Mouse (Mus musculus) testis, adult 2 months (tissue): ENCODE data around the gene Rgsl1.

Experiments
- CTCF ChIP-seq: fragments of 200-500 bp; IDR thresholded peaks from 2 replicates; pipeline ENCODE4 v1.5.1; 2012; ENCODE audit warnings: low read depth, mild to moderate bottlenecking, inconsistent platforms, low read length, moderate library complexity; ENCODE audit not compliant: control insufficient read depth, insufficient read depth, insufficient replicate concordance
- POLR2A ChIP-seq: fragments of 200-500 bp; IDR thresholded peaks from 2 replicates; pipeline ENCODE4 v1.6.1; 2012; ENCODE audit warnings: low read depth, mild to moderate bottlenecking, inconsistent platforms, low read length, moderate library complexity; ENCODE audit not compliant: control insufficient read depth

DNA sequence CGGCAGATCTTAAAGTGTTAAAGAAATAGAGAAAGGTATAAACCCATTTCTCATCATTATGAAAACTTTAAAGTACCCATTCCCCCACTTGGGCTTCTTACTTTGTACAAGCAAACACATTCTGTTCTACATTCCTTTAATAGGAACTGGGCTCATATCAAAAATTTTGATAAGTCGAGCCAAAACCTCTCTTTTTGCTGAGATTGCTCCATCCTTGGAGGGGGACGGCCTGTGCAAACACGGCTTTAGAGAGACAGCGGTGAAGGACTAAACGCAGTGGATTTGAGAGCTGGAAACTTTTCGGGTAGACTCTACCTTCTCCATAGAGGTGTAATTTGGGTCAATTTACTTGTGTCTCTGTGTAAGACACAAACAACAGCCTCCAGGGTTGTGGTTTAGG, 41.3 kb downstream of the Rgsl1 start:
- no peak for TF ChIP-seq POLR2A
- no peak for TF ChIP-seq CTCF
